Mouse (Mus musculus) left cerebral cortex, adult 9 months (tissue): Measurements from ENCODE around the gene Frmd4a.
"Not testable (repeated sequence)": the region's sequence is repeated elsewhere in the genome, so short reads cannot be mapped to it uniquely, and the experiment has no call there.

ENCODE experiments used
- DNase-seq, 2 experiments: peaks; one replicate each; pipeline ENCODE4 v3.0.0; 2022; ENCODE audit warnings: low spot score in 2 of 2

Gene Frmd4a

GRCm38 (mm10) chr2:4335881-4336280 is 318.4 kb downstream of the Frmd4a start:
- no peak for DNase-seq

- not testable (repeated sequence) for DNase-seq
These were observed 320.8 kb downstream of the Frmd4a start for GRCm38 (mm10) chr2:4338290-4338689.

GRCm38 (mm10) chr2:4339128-4339527 is 321.6 kb downstream of the Frmd4a start:
- no peak for DNase-seq

GRCm38 (mm10) chr2:4339530-4340218 is 322.2 kb downstream of the Frmd4a start:
- DNase-seq = no peak

- DNase-seq = no peak
These were observed 322.9 kb downstream of the Frmd4a start for GRCm38 (mm10) chr2:4340378-4340777.

GRCm38 (mm10) chr2:4341141-4341540 is 323.6 kb downstream of the Frmd4a start:
- DNase-seq = no peak

- no peak for DNase-seq
These were observed 324.5 kb downstream of the Frmd4a start for GRCm38 (mm10) chr2:4342005-4342404.

GRCm38 (mm10) chr2:4344411-4344810 is 326.9 kb downstream of the Frmd4a start:
- DNase-seq = no peak

- peak in 1 of 2 experiments; percentile 16 for DNase-seq
These were observed 328.7 kb downstream of the Frmd4a start for GRCm38 (mm10) chr2:4346232-4346631.

- DNase-seq = no peak
These were observed 329.4 kb downstream of the Frmd4a start for GRCm38 (mm10) chr2:4346953-4347352.

- no peak for DNase-seq
These were observed 330.3 kb downstream of the Frmd4a start for GRCm38 (mm10) chr2:4347782-4348181.

GRCm38 (mm10) chr2:4348509-4348908 is 331.0 kb downstream of the Frmd4a start:
- no peak for DNase-seq

GRCm38 (mm10) chr2:4356812-4357384 is 339.4 kb downstream of the Frmd4a start:
- DNase-seq = no peak

- DNase-seq = no peak
These were observed 344.7 kb downstream of the Frmd4a start for GRCm38 (mm10) chr2:4361981-4362834.

- no peak for DNase-seq
These were observed 347.4 kb downstream of the Frmd4a start for GRCm38 (mm10) chr2:4364908-4365307.

- DNase-seq = peak in 1 of 2 experiments; percentile 33
These were observed 351.0 kb downstream of the Frmd4a start for GRCm38 (mm10) chr2:4368544-4368943.

- DNase-seq = no peak
These were observed 353.0 kb downstream of the Frmd4a start for GRCm38 (mm10) chr2:4370499-4370898.

- no peak for DNase-seq
These were observed 353.8 kb downstream of the Frmd4a start for GRCm38 (mm10) chr2:4371341-4371740.

- no peak for DNase-seq
These were observed 361.3 kb downstream of the Frmd4a start for GRCm38 (mm10) chr2:4378844-4379243.

- DNase-seq = no peak
These were observed 362.9 kb downstream of the Frmd4a start for GRCm38 (mm10) chr2:4380435-4380834.

- DNase-seq = no peak
These were observed 363.4 kb downstream of the Frmd4a start for GRCm38 (mm10) chr2:4380926-4381325.

GRCm38 (mm10) chr2:4386468-4386867 is 369.0 kb downstream of the Frmd4a start:
- DNase-seq = no peak

GRCm38 (mm10) chr2:4389330-4389729 is 371.8 kb downstream of the Frmd4a start:
- DNase-seq = no peak
